Mouse (Mus musculus) A20 (cell line): Measurements from ENCODE around the gene Tuba3a.
"Not testable (repeated sequence)": the region's sequence is repeated elsewhere in the genome, so short reads cannot be mapped to it uniquely, and the experiment has no call there.

Experiments
- DNase-seq: peaks from one replicate; pipeline ENCODE4 v3.0.0-alpha.2; 2011; ENCODE audit warnings: low read depth, low spot score

The Tuba3a gene

DNA sequence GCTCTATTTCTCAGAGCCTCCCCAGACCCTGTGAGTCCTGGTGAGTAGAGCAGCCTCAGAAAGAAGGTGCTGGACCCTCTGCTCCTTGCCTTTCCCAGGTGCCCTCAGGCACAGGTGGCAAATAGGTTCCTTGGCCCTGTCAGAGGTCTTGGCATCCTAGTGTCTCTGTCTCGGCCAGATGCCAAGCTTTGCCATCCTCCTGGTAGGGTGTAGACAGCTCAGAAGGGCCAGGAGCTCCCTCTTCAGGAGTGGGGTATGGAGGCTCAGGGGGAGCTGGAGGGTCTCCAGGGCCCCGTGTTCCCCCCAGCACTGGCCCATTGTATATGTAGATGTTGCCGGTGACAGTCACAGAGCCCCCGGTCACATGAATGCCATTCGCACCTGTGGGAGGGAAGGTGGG, 21.2 kb upstream of the Tuba3a start:
- no peak for DNase-seq

DNA sequence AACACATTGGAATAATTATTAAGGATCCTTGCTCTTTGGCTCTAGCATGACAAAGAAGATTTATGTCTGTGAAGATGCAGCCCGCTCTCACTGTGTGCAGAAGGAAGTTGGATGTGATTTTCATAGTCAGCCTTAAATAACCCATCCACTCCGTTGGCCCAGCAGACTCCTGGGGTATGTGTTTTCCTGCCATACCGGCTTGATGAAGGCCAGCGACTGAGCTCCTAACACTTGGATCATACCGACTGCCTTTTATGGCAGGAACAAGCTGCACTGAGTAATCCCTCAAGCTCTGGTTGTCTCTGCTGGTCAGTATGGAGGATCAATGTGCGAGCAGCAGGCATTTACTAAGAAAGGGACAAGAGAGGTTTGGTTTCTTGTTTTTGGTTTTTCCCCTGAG, 19.6 kb upstream of the Tuba3a start:
- DNase-seq: no peak

DNA sequence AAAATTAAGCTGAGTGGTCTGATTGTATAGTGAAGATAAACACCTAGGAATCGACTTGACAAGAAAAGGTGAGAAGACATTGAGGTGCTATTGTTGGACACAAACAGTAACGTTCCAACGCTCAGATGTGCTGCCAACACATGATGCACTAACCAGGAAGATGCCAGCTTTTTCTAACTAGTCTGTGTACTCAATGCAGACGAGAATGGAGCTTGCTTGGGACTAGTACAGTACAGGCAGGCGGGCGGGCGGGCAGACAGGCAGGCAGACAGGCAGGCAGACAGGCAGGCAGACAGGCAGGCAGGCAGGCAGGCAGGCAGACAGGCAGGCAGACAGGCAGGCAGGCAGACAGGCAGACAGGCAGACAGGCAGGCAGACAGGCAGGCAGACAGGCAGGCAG, 18.6 kb upstream of the Tuba3a start:
- not testable (repeated sequence) for DNase-seq

GRCm38 (mm10) chr6:125303242-125303641, 17.4 kb upstream of the Tuba3a start:
- no peak for DNase-seq

GRCm38 (mm10) chr6:125302231-125302982, 16.6 kb upstream of the Tuba3a start:
- DNase-seq: no peak

DNA sequence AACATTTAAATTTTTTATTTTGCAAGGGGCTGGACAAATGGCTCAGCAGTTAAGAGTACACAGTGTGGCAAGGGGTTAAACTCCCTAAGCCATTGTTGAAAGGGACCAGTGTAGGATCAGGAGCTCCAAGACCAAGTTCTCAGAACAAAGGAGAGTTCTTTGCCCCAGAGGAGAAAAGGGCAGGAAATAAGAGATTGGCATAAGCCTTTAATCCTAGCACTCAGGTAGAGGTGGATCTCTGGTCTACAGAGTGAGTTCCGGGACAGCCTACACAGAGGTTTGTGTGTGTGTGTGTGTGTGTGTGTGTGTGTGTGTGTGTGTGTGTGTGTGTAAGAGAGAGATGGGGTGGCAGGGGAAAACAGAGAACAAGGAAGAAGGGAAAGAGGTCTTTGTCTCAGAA, 15.1 kb upstream of the Tuba3a start:
- no peak for DNase-seq

DNA sequence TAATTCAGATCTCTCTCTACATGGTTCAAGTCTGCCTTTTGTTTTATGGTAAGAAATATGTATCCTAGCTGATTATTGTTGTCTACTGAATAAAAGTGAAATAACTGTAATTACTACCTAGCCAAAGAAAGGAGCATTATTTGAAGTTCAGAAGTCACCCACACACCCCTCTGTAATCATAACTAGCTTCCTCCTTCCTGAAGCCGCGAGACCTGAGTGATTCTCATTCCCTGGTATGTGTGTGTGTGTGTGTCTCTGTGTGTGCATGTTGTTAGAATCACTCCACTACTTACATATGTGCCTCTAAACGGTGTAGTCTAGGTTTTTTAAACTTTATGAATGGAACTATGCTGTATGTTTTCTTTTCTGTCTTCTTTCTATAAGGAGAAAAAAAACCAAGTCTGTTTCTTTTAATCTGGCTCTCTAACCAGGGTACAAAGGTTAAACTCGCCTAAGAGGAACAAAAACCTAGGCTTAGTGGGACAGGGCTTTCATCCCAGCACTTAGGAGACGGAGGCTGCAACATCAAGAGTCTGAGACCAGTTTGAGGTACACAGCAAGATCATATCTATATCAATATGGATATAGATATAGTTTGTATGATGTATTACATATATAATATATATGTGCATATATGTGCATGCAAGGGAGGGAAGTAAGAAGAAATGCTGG, 11.4 kb upstream of the Tuba3a start:
- no peak for DNase-seq

DNA sequence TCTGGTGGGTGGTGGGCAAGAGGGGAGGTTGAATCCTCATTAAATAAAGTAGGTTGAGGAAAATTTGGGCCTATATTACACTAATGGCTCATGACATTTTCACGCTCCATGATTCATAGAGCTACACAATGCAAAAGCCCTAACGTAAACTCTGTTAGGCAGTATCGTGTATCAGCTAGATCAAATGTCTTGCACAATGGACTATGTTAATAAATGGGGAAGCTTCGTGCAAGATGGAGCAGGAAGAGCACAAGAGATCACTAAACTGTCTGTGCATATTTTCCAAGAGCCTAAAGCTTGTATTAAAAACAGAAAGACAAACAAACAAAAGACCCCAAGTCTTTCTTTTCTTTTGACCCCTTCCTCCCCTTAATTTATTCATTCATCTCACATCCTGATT, 8.2 kb upstream of the Tuba3a start:
- DNase-seq: no peak

GRCm38 (mm10) chr6:125292256-125292655, 6.4 kb upstream of the Tuba3a start:
- DNase-seq: no peak

GRCm38 (mm10) chr6:125291329-125291728, 5.5 kb upstream of the Tuba3a start:
- no peak for DNase-seq

- DNase-seq: no peak
These were observed 2.9 kb upstream of the Tuba3a start for GRCm38 (mm10) chr6:125288730-125289129.

DNA sequence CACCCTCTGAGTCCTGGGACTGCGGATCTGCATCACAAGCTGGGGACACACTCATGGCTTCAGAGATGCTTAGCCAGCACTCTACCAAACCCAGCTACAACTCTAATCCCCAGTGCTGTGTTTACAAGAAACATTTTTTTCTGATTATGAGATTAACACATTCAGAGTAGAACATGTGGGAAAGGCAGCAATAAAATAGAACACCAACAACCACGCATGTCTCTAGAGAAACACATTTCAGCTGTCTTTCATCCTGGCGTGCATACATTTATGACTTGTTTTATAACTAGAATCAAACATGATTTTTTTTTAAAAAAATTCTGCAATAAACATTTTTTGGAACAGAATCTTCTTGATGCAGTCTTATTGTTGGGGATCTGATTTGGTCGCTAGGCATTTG, 1.1 kb upstream of the Tuba3a start:
- no peak for DNase-seq

DNA sequence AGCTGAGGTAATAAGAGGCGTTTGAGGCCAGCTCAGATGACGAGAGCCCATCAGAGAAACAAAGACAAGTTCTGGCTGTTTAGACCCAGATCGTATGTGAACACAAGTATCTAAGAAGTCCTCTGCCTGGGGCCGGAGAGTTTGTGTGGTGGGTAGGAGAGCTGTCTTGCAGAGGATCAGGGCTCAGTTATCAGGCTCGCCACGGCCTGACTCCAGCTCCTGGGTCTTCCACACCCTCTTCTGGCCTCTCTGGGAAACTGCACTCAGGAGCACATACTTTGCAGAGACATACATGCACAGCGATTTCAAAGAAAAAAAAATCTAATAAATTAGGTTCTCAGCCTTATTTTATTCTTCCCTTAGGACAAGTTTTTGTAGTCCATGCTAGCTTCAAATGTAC, 1.1 kb downstream of the Tuba3a start:
- DNase-seq: no peak

GRCm38 (mm10) chr6:125284250-125284649, 1.6 kb downstream of the Tuba3a start:
- no peak for DNase-seq

GRCm38 (mm10) chr6:125282721-125283120, 3.1 kb downstream of the Tuba3a start:
- DNase-seq: not testable (repeated sequence)

DNA sequence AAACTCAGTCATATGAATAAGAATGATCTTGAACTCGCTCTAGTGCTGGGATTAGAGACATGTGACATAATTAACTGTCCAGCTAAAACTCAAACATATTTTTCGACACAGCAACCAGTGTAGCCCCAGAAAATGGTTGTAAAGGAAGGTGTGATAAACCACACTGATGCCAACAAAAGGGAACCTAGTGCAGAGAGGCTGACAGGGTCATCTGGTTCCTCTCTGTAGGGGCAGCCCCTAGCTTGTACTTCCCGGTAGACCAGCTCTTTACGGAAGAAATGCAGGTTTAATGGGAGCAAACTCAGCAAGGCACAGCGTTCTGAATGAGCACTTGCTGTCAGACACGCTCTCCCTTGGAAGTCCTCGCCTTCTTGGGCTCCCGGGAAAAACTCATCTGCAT, 6.1 kb downstream of the Tuba3a start:
- no peak for DNase-seq

DNA sequence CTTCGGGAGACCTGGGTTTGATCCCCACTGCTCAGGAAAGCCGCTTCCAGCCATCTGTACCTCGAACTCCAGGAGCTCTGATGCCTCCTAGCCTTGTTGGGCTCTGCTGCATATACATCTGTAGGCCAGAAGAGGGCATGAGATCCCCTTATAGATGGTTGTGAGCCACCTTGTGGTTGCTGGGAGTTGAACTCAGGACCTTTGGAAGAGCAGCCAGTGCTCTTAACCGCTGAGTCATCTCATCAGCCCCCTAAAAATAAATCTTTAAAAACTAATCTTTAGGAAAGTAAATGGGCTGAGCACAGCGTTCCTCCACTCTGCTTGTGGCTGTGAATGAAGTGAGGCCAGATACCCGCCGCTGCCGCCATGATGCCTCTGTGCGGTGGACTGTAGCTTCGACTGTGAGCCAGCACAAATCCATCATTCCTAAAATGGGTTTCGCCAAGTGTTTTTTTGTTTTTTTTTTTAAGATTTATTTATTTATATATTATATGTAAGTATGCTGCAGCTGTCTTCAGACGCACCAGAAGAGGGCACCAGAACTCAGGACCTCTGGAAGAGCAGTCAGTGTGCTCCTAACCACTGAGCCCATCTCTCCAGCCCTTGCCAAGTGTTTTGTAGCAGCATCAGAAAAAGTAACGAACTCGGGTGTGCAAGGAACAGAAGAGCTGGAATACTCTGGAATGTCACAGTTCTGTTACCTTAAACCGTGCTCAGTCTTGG, 10.8 kb downstream of the Tuba3a start:
- peak; percentile 68 for DNase-seq

GRCm38 (mm10) chr6:125272228-125272785, 13.5 kb downstream of the Tuba3a start:
- peak; percentile 90 for DNase-seq

DNA sequence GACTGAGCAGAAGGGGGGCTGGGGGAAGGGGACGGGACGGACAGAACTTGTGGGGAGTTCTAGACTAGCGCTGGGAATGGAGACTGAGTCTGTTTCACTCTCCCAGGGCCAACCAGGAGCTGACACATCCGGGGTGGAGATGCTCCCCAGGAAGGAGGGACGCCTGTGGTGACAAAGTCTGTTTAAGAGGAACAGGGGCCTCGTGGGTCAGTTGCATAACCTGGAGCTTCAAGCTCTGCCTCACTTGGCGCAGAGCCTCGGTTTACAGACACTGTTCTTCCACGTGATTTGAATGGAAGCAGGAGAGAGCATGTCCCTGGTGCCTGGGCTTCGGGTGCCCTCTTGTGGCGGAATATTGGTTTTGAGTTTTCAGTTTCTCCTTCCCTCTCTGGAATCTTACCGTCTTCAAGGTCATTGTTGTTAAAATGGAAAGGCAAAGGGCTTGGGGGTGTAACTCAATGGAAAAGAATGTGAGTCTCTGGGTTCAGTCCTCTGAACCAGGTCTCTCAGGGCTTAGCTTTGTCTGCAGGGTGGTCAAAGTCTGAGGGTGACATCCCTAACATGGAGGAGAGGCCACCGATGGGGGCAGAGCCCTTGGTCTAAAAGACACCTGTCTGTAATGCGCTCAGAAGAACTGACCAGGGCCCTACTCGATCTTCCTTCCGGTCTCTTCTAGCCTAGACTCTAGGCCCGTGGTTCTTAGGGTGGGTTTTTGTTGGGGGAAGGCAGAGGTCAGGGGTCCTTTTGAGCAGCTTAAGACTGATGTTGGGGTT, 14.2 kb downstream of the Tuba3a start:
- DNase-seq: peak; percentile 92

DNA sequence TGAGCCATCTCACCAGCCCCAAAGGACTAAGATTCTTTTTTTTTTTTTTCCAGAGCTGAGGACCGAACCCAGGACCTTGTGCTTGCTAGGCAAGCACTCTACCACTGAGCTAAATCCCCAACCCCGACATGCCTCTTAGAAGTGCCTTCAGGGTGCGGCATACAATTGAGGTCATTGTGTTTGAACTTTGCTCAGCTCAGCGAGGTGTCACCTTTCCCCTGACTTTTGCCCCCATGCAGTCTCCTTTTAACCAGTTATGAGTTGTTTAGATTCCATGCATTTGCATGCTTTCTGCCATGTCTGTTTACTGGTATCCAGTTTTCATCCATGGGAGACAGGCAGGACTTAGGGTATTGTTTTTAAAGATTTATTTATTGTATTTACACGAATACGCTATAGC, 17.0 kb downstream of the Tuba3a start:
- no peak for DNase-seq

DNA sequence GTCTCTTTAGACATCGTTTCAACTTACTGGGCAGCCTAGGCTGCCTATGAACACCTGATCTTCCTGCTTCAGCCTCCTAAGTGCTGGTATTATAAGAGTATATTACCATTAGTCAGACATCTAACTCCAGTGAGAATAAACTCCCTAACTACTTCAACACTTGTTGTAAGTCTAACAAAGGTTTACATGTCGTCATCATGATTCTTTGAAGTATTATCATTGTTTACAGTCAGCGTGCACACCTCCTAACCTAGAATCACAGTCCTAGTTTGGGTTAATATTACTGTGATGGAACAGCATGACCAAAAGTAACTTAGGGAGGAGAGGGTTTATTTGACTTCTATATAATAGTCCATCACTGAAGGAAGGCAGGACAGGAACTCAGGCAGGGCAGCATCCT, 18.4 kb downstream of the Tuba3a start:
- DNase-seq: no peak

DNA sequence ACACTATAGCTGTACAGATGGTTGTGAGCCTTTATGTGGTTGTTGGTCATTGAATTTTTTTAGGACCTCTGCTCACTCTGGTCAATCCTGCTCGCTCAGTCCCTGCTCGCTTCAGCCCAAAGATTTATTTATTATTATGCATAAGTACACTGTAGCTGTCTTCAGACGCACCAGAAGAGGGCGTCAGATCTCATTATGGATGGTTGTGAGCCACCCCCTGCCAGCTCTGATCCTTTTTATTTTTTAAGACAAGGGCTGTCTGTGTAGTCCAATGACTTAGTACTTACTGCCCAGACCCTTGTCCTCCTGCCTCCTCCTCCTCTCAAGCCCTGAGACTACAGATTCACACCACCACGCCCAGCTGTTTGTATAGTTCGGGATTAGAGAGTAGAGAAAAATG, 19.2 kb downstream of the Tuba3a start:
- DNase-seq: not testable (repeated sequence)
